Mouse (Mus musculus) testis, adult 2 months (tissue): ENCODE results near the gene Zdhhc17.

Source experiments
- CTCF ChIP-seq: fragments of 200-500 bp; IDR thresholded peaks from 2 replicates; pipeline ENCODE4 v1.5.1; 2012; ENCODE audit warnings: low read depth, mild to moderate bottlenecking, inconsistent platforms, low read length, moderate library complexity; ENCODE audit not compliant: control insufficient read depth, insufficient read depth, insufficient replicate concordance
- POLR2A ChIP-seq: fragments of 200-500 bp; IDR thresholded peaks from 2 replicates; pipeline ENCODE4 v1.6.1; 2012; ENCODE audit warnings: low read depth, mild to moderate bottlenecking, inconsistent platforms, low read length, moderate library complexity; ENCODE audit not compliant: control insufficient read depth

GRCm38 (mm10) chr10:111031511-111032365, 21.8 kb upstream of the Zdhhc17 start:
- no peak for TF ChIP-seq POLR2A
- no peak for TF ChIP-seq CTCF
